Mouse (Mus musculus) inflammation-experienced regulatory T-cells, adult 16 weeks (primary cell): ENCODE results near the gene Cygb. TPM values are rescaled to one million over a fixed set of nuclear protein-coding genes. Genes with fewer than 3 reads are reported as not detected.

Source experiments
- polyA plus RNA-seq: library from polyadenylated mRNA; unstranded; fragments of 100-300 nt; shearing (Covaris generic); gene quantifications from one replicate; pipeline ENCODE4 v1.2.1, GENCODE M21; 2017

Gene Cygb
- polyA plus RNA-seq, result not detected

DNA sequence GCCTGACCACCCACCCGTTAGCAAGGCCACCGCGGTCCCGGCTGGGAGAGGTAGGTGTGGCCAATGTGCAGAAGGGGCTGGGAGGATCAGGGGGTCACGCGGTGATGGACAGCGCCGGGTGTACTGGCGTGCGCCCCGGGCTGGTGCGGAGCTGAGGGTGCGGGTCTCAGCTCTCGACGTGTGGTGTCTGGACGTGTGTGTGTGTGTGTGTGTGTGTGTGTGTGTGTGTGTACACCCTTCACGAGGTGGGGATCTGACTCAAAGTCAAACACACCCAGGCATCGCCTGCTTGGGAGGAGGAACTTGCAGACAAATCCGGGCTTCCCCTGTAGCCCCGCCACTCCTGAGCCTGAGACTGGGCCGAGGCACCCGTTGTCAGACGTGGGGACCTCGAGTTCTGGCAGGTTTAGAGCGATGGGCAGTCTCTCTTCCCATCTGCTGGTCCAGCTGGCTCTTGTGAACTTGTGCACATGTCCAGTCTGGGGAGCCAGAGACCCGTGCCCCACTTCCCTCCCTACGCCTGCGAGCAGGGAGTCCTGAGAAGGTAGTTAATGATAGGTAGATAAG lies at the start of gene Cygb:
Gene Cygb (minus strand): TSS at position 59 of the 567 bp plus-strand sequence.

DNA sequence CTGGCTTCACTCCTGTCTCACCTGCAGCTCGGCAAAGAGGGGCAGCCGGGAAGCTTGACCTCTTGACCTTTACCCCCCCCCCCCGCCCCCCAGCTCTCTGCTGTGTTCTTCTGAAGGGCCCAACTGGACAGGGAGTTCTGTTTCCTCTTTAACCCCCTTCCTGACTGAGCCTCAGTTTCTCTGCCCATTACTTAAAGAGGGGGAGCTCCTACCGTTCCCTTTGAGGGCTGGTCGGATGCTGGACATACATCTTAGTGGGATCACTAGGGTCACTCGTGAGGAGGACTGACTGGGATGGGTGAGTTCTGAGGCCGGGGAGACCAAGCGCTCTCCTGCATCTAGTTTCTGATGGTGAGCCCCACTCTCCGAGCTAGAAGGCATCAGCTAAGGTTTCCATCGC lies 879 bp downstream of the Cygb start, which contains the start of gene Prcd:
Gene Prcd (plus strand): TSS at position 301 of the 400 bp plus-strand sequence.

DNA sequence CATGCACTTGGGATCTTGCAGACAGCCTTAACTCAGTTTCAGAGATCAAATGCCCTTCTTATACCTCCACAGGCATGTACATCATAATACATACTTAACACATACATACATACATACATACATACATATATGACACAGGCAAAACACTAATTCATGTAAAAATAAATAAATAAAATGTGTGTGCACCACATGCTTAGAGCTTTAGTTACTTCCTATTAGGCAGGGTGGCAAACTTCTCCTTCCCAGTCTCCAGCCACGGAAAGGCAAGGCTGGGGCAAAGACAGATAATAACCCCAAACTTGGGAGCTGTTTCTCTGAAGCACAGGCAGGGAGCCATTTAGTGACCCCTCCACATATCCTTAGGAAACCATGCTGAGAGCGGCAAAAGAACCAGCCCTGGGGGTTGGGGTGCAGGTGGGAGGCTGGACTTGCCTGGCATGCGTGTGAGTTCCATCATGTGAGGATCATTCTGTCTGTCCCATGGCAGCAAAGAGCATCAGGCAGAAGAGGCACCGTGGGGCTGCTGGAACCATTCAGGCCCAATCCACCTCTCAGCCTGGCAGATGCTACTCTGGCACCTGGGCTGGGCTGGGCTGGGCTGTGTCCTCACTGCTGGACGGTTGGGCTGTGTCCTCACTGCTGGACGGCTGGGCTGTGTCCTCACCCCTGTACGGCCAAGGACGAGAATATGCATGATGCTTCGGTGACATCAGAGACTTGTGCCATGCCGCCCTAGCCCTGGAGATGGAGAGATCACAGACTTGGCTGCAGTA lies 27.6 kb downstream of the Cygb start, which contains the start of gene Rhbdf2:
Gene Rhbdf2 (minus strand): TSS at position 721 of the 773 bp plus-strand sequence.

Other genes starting within 250 kb of the Cygb start
- gene Rnf157, start 241.3 kb downstream of the Cygb start, polyA plus RNA-seq, result 1.9 TPM
- gene Ubald2, start 220.2 kb downstream of the Cygb start, polyA plus RNA-seq, result 31.8 TPM
- not detected for gene Qrich2, start 188.1 kb downstream of the Cygb start, polyA plus RNA-seq
- 41.5 TPM for gene Prpsap1, start 160.1 kb downstream of the Cygb start, polyA plus RNA-seq
- gene Sphk1, start 123.4 kb downstream of the Cygb start, polyA plus RNA-seq, result not detected
- 2.2 TPM for gene Ube2o, start 72.9 kb downstream of the Cygb start, polyA plus RNA-seq
- not detected for gene Aanat, start 67.9 kb downstream of the Cygb start, polyA plus RNA-seq
- 15.2 TPM for gene Rhbdf2, start 27.3 kb downstream of the Cygb start, polyA plus RNA-seq
- not detected for gene Prcd, start 779 bp downstream of the Cygb start, polyA plus RNA-seq
- gene St6galnac1, start 121.2 kb upstream of the Cygb start, polyA plus RNA-seq, result 0.28 TPM
- gene Mxra7, start 173.7 kb upstream of the Cygb start, polyA plus RNA-seq, result not detected
- gene Mettl23, start 189.0 kb upstream of the Cygb start, polyA plus RNA-seq, result 233 TPM
- gene Jmjd6, start 189.1 kb upstream of the Cygb start, polyA plus RNA-seq, result 81.4 TPM
- gene Mfsd11, start 198.1 kb upstream of the Cygb start, polyA plus RNA-seq, result 30.7 TPM
- 62.3 TPM for gene Srsf2, start 198.8 kb upstream of the Cygb start, polyA plus RNA-seq